Mouse (Mus musculus) natural killer cell, adult 2 months (primary cell): ENCODE measurements around the gene Cyp2c67.
"Not testable (repeated sequence)": the region's sequence is repeated elsewhere in the genome, so short reads cannot be mapped to it uniquely, and the experiment has no call there.

Experiments
- DNase-seq, 2 experiments: peaks; one replicate each; pipeline ENCODE4 v3.0.0; 2022; ENCODE audit warnings: low spot score in 2 of 2

Cyp2c67 gene

GRCm38 (mm10) chr19:39648938-39649337, at the start of gene Cyp2c67:
Gene Cyp2c67, minus strand, starts transcription at chr19:39649051.
- DNase-seq, result no peak

GRCm38 (mm10) chr19:39665650-39666049, 16.8 kb upstream of the Cyp2c67 start:
- DNase-seq, result not testable (repeated sequence)

DNA sequence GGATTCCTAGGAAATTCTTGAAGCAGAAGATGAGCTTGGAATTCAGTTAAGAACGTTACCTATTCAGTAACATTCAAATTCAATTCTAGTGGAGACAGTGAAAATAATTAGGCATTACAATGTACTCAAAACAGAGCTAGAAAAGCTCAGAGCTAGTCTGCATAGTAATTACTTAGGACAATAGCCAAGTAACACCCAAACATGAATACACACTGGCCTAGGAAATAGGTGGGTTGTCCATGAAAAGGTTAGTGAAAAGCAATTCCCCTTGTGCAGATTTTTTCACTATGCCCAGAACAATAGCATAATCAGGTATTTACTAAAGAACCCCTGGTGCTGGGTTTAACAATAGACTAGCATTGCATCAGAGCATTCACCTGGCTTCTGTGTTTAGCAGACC, 3.5 kb upstream of the Cyp2c67 start:
- DNase-seq, result no peak

GRCm38 (mm10) chr19:39647519-39647918, 1.3 kb downstream of the Cyp2c67 start:
- DNase-seq, result no peak

GRCm38 (mm10) chr19:39644551-39644950, 4.3 kb downstream of the Cyp2c67 start:
- not testable (repeated sequence) for DNase-seq
